Mouse (Mus musculus) gastrocnemius, postnatal 14 days (tissue): Measurements from ENCODE around the gene Olfr955. TPM values are rescaled to one million over a fixed set of nuclear protein-coding genes. Genes with fewer than 3 reads are reported as not detected.
A peak's percentile ranks its signal among the peaks of the same experiment; 100 is the strongest.

ENCODE experiments used
- DNase-seq: peaks from one replicate; pipeline ENCODE4 v3.0.0; 2021; ENCODE audit warnings: mixed read lengths
- intact Hi-C: fragments of 180-260 bp; cut with DNase I; formaldehyde crosslinking; loops from one replicate; pipeline ENCODE4 v1.15.1; 2025; ENCODE audit warnings: low total_unique reads
- long read RNA-seq, 2 experiments: library from polyadenylated mRNA; stranded (forward); transcript quantifications; one replicate each; pipeline ENCODE4 v2.0.0; 2021
- total RNA-seq, 2 experiments: library from RNA; stranded (reverse); gene quantifications; 2 replicates each; pipeline ENCODE4 v1.2.3; 2021

Olfr955 gene
- not detected for total RNA-seq
- long read RNA-seq, experiment 1, result 0 reads
- long read RNA-seq, experiment 2, result 0 reads

GRCm38 (mm10) chr9:39471844-39472243, at the start of gene Olfr955:
Gene Olfr955, minus strand, starts transcription at chr9:39471944.
- DNase-seq, result no peak
- intact Hi-C loops, result no loop called here

- no peak for DNase-seq
- intact Hi-C loops, result no loop called here
Measured at GRCm38 (mm10) chr9:39518595-39518994, 46.9 kb upstream of the Olfr955 start.

- intact Hi-C loops, result no loop called here
- DNase-seq, result no peak
Measured at GRCm38 (mm10) chr9:39515531-39515930, 43.8 kb upstream of the Olfr955 start, which contains the start of gene Olfr957. Gene Olfr957, minus strand, starts transcription at chr9:39515809.

GRCm38 (mm10) chr9:39509412-39509811, 37.7 kb upstream of the Olfr955 start:
- DNase-seq, result no peak
- intact Hi-C loops, result no loop called here

- intact Hi-C loops, result no loop called here
- DNase-seq, result peak; percentile 29
Measured at GRCm38 (mm10) chr9:39508998-39509397, 37.3 kb upstream of the Olfr955 start.

- no peak for DNase-seq
Measured at GRCm38 (mm10) chr9:39493895-39494294, 22.2 kb upstream of the Olfr955 start, which contains the start of gene Olfr44. Gene Olfr44, minus strand, starts transcription at chr9:39493995.

GRCm38 (mm10) chr9:39456401-39456800, 15.3 kb downstream of the Olfr955 start, which contains the start of gene Olfr954:
Gene Olfr954, plus strand, starts transcription at chr9:39456701.
- no peak for DNase-seq
- intact Hi-C loops, result no loop called here

More at GRCm38 (mm10) chr9:39493895-39494294, 22.2 kb upstream of the Olfr955 start, which contains the start of gene Olfr44:
- intact Hi-C loops, result no loop called here

- DNase-seq, result no peak
- intact Hi-C loops, result no loop called here
Measured at GRCm38 (mm10) chr9:39427048-39427447, 44.7 kb downstream of the Olfr955 start, which contains the start of gene Olfr952. Gene Olfr952, minus strand, starts transcription at chr9:39427148.

Other genes starting within 250 kb of the Olfr955 start
- not detected for gene Olfr1537, start 221.9 kb downstream of the Olfr955 start, total RNA-seq
- not detected for gene Olfr945, start 195.1 kb downstream of the Olfr955 start, total RNA-seq
- not detected for gene Olfr948, start 145.9 kb downstream of the Olfr955 start, total RNA-seq
- not detected for gene Olfr951, start 84.5 kb downstream of the Olfr955 start, total RNA-seq
- not detected for gene Olfr952, start 44.8 kb downstream of the Olfr955 start, total RNA-seq
- gene Olfr954, start 15.2 kb downstream of the Olfr955 start, total RNA-seq, result not detected
- not detected for gene Olfr44, start 22.1 kb upstream of the Olfr955 start, total RNA-seq
- not detected for gene Olfr957, start 43.9 kb upstream of the Olfr955 start, total RNA-seq
- gene Olfr958, start 82.1 kb upstream of the Olfr955 start, total RNA-seq, result not detected
- gene Olfr959, start 103.6 kb upstream of the Olfr955 start, total RNA-seq, result not detected
- gene AW551984, start 132.5 kb upstream of the Olfr955 start, total RNA-seq, result 10 to 100 TPM; 51.9 to 71.0 TPM
- not detected for gene Olfr148, start 138.7 kb upstream of the Olfr955 start, total RNA-seq
- gene Olfr960, start 149.4 kb upstream of the Olfr955 start, total RNA-seq, result not detected
- gene Olfr961, start 173.1 kb upstream of the Olfr955 start, total RNA-seq, result not detected
- not detected for gene Olfr963, start 195.3 kb upstream of the Olfr955 start, total RNA-seq
- not detected for gene Olfr149, start 235.2 kb upstream of the Olfr955 start, total RNA-seq
- not detected for gene Olfr965, start 239.4 kb upstream of the Olfr955 start, total RNA-seq